Mouse (Mus musculus) lung, postnatal 0 days (tissue): ENCODE measurements around the gene Nutf2.

ENCODE experiments used
- CTCF ChIP-seq: IDR thresholded peaks from 2 replicates; pipeline ENCODE4 v1.5.1; 2016; ENCODE audit warnings: antibody characterized with exemption, mild to moderate bottlenecking
- EP300 ChIP-seq: IDR thresholded peaks from 2 replicates; pipeline ENCODE4 v1.6.1; 2016; ENCODE audit warnings: antibody characterized with exemption, mild to moderate bottlenecking, control low read depth

- TF ChIP-seq CTCF (no peak), EP300 (no peak)
These were observed 34.9 kb upstream of the Nutf2 start for GRCm38 (mm10) chr8:105825506-105825905.
